Mouse (Mus musculus): Measurements from ENCODE around the gene 1700024P04Rik.
"Not testable (repeated sequence)": the region's sequence is repeated elsewhere in the genome, so short reads cannot be mapped to it uniquely, and the experiment has no call there.

GRCm38 (mm10) chr13:99001652-99002051, 17.3 kb upstream of the 1700024P04Rik start:
- TF ChIP-seq CTCF (conservative IDR thresholded peaks at IDR 0.05; ENCODE audit: insufficient read depth, insufficient read length, low read depth, low read length); POLR2A (IDR thresholded peaks at IDR 0.05; ENCODE audit: low read depth, low read length): not testable (repeated sequence)

All from kidney, adult 2 months (tissue).